ENCODE assay signal across 16 mouse cellular contexts in the genomic region with DNA sequence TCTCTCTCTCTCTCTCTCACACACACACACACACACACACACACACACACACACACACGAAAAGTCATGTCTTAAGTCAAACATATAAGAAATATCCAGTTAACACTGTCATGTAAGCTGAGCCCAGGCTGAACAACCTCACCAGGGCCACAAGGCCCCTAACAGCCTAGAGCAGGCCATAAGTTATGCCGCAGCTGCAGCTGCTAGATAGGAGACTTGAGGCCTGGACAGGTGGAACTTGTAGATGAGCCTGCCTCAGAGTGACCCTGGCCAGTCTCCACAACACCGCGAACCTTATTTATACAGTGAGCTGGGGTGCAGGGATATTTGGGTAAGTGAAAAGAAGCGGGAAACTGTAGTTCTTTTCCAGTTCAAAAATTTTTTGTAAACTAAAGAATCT.
"Had no signal": no experiment of that assay in that cellular context is flagged by ENCODE, and none has a peak within 500 bp of the region (broad histone marks: within the 10 kb centered on the region; RNA-seq: fewer than 3 reads in every experiment).

No protein-coding gene starts in this region.

- H3K4me3 ChIP-seq: neural tube, embryonic 13.5 days; neural tube, embryonic 15.5 days; stomach, embryonic 15.5 days had no signal

- H3K4me2 ChIP-seq: neural tube, embryonic 13.5 days; neural tube, embryonic 15.5 days; stomach, embryonic 15.5 days had no signal

- H3K27ac ChIP-seq: neural tube, embryonic 13.5 days; neural tube, embryonic 15.5 days; stomach, embryonic 15.5 days; stomach, postnatal 0 days had no signal

- H3K9me3 ChIP-seq: neural tube, embryonic 13.5 days; neural tube, embryonic 15.5 days; stomach, embryonic 15.5 days had no signal

- H3K9ac ChIP-seq: neural tube, embryonic 13.5 days; neural tube, embryonic 15.5 days; stomach, embryonic 15.5 days had no signal

- DNase-seq: retina, postnatal 1 day; right cerebral cortex, adult 18-20 months; right cerebral cortex, postnatal 14 days; right cerebral cortex, postnatal 25 days; right cerebral cortex, postnatal 4 days; spleen, adult 18-20 months; thymus, adult 18-20 months; thymus, adult 2 months; thymus, postnatal 14 days; thymus, postnatal 25 days; thymus, postnatal 36 days; thymus, postnatal 4 days had no signal

- H3K36me3 ChIP-seq: neural tube, embryonic 13.5 days; neural tube, embryonic 15.5 days; stomach, embryonic 15.5 days had no signal

- H3K27me3 ChIP-seq: neural tube, embryonic 13.5 days; neural tube, embryonic 15.5 days; stomach, embryonic 15.5 days had no signal
